Mouse (Mus musculus) erythroblast, embryonic 14.5 days (primary cell): Measurements from ENCODE around the gene Prkch. TPM values are rescaled to one million over a fixed set of nuclear protein-coding genes. Genes with fewer than 3 reads are reported as not detected.

Experiments
- H3K27me3 ChIP-seq: 2 replicates; pipeline ENCODE4 v1.6.1; 2012; ENCODE audit warnings: inconsistent platforms; ENCODE audit not compliant: control insufficient read depth
- H3K36me3 ChIP-seq: 2 replicates; pipeline ENCODE4 v1.6.1; 2012; ENCODE audit warnings: mild to moderate bottlenecking, inconsistent platforms; ENCODE audit not compliant: control insufficient read depth
- H3K4me1 ChIP-seq: 2 replicates; pipeline ENCODE4 v1.6.1; 2012; ENCODE audit warnings: inconsistent platforms; ENCODE audit not compliant: control insufficient read depth
- H3K4me3 ChIP-seq: replicated peaks from 2 replicates; pipeline ENCODE3; 2012; ENCODE audit warnings: moderate library complexity, mild to moderate bottlenecking, inconsistent platforms
- H3K9me3 ChIP-seq: 2 replicates; pipeline ENCODE4 v1.6.1; 2012; ENCODE audit warnings: low read length, inconsistent platforms, mixed read lengths; ENCODE audit not compliant: control insufficient read depth
- GATA1 ChIP-seq: IDR thresholded peaks from 2 replicates; pipeline ENCODE4 v1.6.1; 2012; ENCODE audit warnings: low read length, inconsistent platforms, mixed read lengths
- TAL1 ChIP-seq: IDR thresholded peaks from 3 replicates; pipeline ENCODE4 v1.6.1; 2012; ENCODE audit warnings: low read length, inconsistent platforms, mixed read lengths
- polyA plus RNA-seq: library from polyadenylated mRNA; stranded (reverse); fragments of >175 nt; gene quantifications from 2 replicates; pipeline ENCODE4 v1.2.3, GENCODE M21; 2012

The Prkch gene
- polyA plus RNA-seq, 1 experiment: 0.01 TPM

DNA sequence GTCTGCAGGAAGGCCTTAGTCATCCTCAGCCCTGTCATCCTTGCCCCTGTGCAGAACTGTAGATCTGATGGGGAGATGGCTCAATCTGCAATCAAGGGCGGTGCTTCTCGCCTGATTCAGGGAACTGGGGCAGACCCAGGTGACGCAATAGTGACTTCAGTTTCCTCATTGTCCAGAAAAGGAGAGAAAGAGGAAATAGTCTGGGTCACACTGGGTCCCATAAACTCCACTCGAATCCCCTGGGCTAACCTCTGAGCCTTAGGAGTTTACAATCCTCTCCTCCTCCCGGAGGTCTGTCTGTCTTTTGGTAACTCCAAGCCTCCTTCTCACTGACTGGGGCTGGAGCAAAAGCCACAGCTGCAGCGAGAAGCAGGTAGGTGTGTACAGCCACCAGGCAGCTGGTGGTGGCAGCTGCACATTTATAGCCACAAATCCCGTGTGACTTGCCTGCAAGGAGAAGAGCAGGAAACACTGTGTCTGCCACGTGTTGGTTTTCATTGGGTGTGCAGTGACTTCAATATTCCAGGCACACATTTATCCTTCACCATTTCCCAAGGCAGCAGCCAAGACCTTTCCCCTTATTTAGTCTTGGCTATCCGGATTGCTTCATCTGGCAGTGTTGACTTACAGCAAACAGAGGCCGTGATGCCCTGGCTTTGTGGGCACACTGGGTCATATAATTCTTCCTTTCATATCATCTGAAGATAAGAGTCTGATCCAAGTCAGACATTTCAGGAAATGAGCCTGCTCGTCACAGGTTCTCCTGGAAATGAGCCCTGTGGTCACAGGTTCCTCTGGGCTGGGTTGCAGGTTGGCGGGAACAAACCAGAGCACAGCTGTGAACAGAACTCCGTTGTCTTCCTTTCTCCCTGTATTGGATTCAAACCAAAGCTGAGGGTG, 195.0 kb downstream of the Prkch start:
- Histone ChIP-seq H3K4me1 (no peaks in the 10 kb centered on the region), H3K4me3 (no peak overlapping the region), H3K9me3 (no peaks in the 10 kb centered on the region), H3K27me3 (no peaks in the 10 kb centered on the region), H3K36me3 (no peaks in the 10 kb centered on the region)
- no peak for TF ChIP-seq TAL1
- TF ChIP-seq GATA1: no peak

DNA sequence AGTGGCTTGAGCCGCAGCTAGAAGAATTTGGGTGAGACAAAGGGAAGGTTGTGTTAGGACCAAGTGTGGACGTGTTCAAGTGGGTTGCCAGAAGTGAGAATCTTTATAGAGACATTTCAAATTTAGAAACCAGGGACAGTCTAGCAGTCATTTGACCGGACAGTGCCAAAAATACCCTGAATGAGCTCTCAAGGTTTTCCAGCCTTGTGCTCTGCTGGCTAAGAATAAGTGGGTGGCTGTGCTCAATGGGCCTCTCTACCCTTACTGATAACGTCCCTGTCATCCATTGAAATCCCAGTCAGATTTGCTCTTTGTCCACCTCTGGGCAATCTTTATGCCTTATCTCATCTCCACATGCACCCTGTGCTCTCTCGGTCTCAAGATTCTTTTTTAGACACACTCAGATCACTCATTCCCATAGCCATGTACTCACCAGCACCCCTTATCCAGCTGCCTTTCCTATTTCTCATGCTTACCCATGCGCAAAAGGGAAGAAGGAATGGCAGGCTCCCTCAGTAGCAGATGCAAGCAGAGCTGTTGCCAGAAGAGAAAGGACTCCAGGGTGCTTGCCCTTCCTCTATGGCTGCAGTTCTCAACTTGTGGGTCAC, 196.9 kb downstream of the Prkch start:
- TF ChIP-seq GATA1: no peak
- TF ChIP-seq TAL1: no peak
- Histone ChIP-seq H3K27me3 (no peaks in the 10 kb centered on the region), H3K9me3 (no peaks in the 10 kb centered on the region), H3K36me3 (no peaks in the 10 kb centered on the region), H3K4me1 (no peaks in the 10 kb centered on the region), H3K4me3 (no peak overlapping the region)

DNA sequence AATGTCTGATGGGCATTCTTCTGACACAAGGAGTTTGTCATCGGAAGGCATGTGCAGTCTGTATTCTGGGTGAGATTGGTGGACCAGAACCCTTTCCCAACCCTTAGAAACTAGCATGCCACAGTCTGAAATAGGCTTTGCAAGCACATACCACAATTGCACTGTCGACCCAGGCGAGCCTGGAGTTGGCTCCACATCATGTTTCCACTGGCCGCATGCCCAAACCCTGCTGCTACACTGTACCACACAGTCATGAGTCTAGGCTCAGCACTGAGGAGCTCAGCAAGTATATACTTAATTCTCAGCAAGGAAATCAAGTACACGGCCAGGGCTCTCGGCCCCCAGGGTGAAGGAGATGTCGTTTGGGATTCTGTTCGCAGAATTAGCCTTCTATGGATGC, 202.3 kb downstream of the Prkch start:
- Histone ChIP-seq H3K4me3 (no peak overlapping the region), H3K36me3 (no peaks in the 10 kb centered on the region), H3K9me3 (no peaks in the 10 kb centered on the region), H3K27me3 (no peaks in the 10 kb centered on the region), H3K4me1 (no peaks in the 10 kb centered on the region)
- TF ChIP-seq TAL1 (no peak), GATA1 (no peak)

DNA sequence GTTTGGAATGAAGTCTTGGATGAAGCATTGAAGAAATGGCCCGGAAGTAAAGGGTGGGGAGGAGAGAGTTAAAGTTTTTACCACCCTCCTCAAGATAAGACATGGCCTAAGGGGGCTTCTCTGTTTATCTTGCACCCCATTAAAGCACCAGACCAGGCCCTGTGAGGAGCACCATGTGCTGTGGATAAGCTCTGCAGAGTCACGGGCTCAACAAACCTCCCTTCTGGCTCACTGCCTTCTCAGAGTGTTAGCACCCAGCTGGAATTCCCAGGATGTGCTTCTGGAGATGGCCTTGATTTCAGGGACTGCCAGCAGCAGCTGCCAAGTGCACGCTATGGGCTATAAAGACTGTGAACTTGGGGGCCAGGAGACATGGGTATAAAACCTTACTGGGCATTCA, 204.3 kb downstream of the Prkch start:
- no peak overlapping the region for H3K4me3 ChIP-seq
- H3K4me1 ChIP-seq: no peaks in the 10 kb centered on the region
- H3K27me3 ChIP-seq: no peaks in the 10 kb centered on the region
- no peaks in the 10 kb centered on the region for H3K36me3 ChIP-seq
- TF ChIP-seq TAL1: no peak
- TF ChIP-seq GATA1: no peak
- H3K9me3 ChIP-seq: no peaks in the 10 kb centered on the region

DNA sequence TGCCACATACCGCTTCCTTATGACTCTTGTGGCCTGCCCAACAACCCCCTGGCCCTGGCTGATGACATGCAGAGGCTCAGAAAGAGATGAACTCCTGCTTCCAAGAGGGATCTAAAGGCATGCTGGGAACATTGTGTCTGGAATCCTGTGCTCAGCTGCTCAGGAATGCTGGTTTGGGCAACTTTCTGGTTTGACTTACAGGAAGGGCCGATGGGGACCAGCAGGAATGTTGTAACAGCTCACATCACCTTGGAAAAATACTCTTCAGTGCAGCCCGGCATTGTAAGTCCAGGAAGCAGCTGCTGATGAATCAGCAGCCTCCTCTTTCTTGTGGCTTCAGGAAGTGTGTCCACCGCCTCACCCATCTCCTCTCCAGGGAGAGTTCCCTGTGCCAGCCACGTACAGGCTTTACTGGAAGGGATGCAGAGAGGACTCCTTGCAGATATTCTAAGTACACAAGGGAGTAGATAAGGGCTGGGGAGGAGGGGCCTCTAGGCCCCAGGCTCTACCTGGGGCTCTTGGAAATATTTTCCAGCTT, 206.0 kb downstream of the Prkch start:
- Histone ChIP-seq H3K36me3 (no peaks in the 10 kb centered on the region), H3K4me1 (no peaks in the 10 kb centered on the region), H3K9me3 (no peaks in the 10 kb centered on the region), H3K27me3 (no peaks in the 10 kb centered on the region), H3K4me3 (no peak overlapping the region)
- TF ChIP-seq TAL1 (no peak), GATA1 (no peak)

DNA sequence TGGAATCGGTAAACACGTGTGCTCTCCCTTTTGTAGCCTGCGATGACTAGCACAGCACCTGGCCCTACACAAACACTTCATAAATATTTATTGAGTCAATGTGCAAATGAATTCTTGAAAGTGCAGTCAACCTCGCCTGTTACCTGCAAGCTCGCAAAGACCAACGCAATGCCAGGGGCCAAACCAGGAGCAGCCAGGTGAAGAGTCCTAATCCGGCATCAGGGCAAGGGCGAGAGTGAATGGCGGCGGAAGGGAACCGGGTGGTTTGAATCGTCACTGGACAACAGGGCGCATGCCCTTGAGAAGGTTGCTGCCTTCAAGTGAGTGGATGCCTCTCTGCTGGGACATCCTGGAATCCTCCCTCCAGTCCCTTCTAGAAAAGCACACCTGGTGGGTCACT, 208.6 kb downstream of the Prkch start:
- Histone ChIP-seq H3K36me3 (no peaks in the 10 kb centered on the region), H3K27me3 (no peaks in the 10 kb centered on the region), H3K4me3 (no peak overlapping the region), H3K4me1 (no peaks in the 10 kb centered on the region), H3K9me3 (no peaks in the 10 kb centered on the region)
- TF ChIP-seq TAL1 (no peak), GATA1 (no peak)

DNA sequence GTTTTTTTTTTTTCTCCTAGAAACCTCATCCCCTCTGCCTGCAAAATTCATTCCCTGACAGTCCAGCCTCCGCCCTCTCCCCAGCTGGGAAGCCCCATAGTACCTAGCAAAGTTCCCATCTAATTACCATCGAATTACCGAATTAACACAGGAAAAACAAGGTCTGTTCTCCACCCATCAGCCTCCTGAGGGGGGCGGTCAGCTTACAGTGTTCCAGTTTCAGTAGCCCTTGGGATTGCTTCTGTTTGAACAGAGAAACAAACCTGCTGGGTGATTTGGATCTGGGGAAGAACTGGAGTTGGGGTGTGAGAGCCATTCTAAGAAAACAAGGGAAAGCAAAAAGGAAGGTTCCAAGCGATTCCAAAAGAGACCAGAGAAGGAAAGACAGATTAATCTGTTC, 209.1 kb downstream of the Prkch start:
- Histone ChIP-seq H3K4me1 (no peaks in the 10 kb centered on the region), H3K9me3 (no peaks in the 10 kb centered on the region), H3K4me3 (no peak overlapping the region), H3K27me3 (no peaks in the 10 kb centered on the region), H3K36me3 (no peaks in the 10 kb centered on the region)
- no peak for TF ChIP-seq TAL1
- TF ChIP-seq GATA1: no peak

DNA sequence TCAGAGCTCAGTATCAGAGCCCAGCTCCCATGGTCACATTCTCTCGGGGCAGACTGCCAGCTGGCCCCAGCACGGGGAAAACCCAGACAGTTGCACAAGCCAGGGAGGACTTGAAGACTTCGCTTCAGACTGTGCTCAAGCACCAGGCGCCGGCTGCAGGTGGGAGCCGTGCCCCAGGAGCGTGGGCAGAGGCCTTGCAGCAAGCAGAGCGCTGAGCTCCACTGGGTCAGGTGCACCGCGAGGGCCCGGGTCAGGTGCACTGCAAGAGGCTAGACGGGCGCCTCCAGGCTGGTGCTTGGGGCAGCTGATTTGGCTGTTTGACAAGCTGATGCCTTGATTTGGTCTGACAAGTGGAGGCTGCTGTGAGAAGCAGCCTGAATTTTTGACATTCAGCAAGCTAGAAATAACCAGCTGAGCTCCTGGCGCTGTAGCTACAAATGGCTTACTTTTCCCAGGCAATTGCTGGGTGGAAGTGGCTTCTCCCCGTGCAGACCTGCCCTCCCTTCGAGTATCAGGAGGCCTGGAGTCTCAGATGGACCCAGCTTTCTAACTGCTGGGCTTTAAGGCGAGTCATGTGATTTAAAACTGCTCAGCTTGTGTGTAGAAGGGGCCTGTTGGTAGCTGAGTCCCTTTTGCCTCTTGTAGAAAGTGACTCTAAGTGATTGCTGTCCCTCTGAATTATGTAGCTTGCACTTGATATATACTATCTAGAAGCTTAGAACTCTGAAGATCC, 209.7 kb downstream of the Prkch start:
- Histone ChIP-seq H3K36me3 (no peaks in the 10 kb centered on the region), H3K9me3 (no peaks in the 10 kb centered on the region), H3K27me3 (no peaks in the 10 kb centered on the region), H3K4me3 (no peak overlapping the region), H3K4me1 (no peaks in the 10 kb centered on the region)
- TF ChIP-seq GATA1 (no peak), TAL1 (no peak)

DNA sequence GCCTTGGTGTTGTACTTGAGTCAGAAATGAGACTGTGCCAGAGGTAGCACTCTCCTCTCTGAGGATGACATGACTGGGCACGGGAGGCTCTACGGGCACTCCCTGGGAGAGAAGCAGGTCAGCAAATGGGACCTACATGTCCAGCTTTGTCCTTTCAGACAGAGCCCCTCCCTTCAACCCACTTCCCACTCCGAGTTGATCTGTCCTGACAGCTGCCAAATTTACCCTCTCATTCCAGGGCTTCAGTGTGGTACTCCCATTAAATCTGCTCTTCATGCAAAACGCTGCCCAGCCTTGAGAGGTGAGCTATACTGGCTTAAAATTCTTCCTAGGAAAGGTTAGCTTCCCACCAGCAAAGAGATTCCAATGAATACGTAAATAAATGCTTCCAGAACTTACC, 215.1 kb downstream of the Prkch start:
- no peaks in the 10 kb centered on the region for H3K27me3 ChIP-seq
- H3K4me3 ChIP-seq: no peak overlapping the region
- H3K9me3 ChIP-seq: no peaks in the 10 kb centered on the region
- H3K36me3 ChIP-seq: no peaks in the 10 kb centered on the region
- TF ChIP-seq TAL1: no peak
- TF ChIP-seq GATA1: no peak
- no peaks in the 10 kb centered on the region for H3K4me1 ChIP-seq
